Mouse (Mus musculus) layer of hippocampus, adult 8-10 months (tissue): ENCODE measurements around the gene Kif26b. TPM values are rescaled to one million over a fixed set of nuclear protein-coding genes. Genes with fewer than 3 reads are reported as not detected.

Source experiments
- DNase-seq, 2 experiments: peaks; one replicate each; pipeline ENCODE4 v3.0.0; 2022; ENCODE audit warnings: low spot score in 2 of 2
- total RNA-seq, 4 experiments: library from RNA; stranded (reverse); gene quantifications; 2 replicates each; pipeline ENCODE4 v1.2.4; 2022

The Kif26b gene
- total RNA-seq, 4 experiments from 2014 or later = 14.4 to 21.3 (median 17.9) TPM

- no peak for DNase-seq
Observed at GRCm38 (mm10) chr1:178978617-178979245, 449.8 kb downstream of the Kif26b start.

GRCm38 (mm10) chr1:178980185-178980584 is 451.3 kb downstream of the Kif26b start:
- no peak for DNase-seq

- no peak for DNase-seq
Observed at GRCm38 (mm10) chr1:178981641-178982040, 452.7 kb downstream of the Kif26b start.

GRCm38 (mm10) chr1:178988176-178988575 is 459.3 kb downstream of the Kif26b start:
- DNase-seq = no peak

Other genes with a start within 250 kb of the Kif26b start
- 10 to 100 TPM; 28.6 to 37.8 (median 30.5) TPM for gene Cox20, start 210.0 kb upstream of the Kif26b start, total RNA-seq
- gene Hnrnpu, start 191.3 kb upstream of the Kif26b start, total RNA-seq = 100 to 1,000 TPM; 391 to 465 (median 433) TPM
- 10 to 100 TPM; 11.3 to 12.4 (median 11.5) TPM for gene Efcab2, start 123.0 kb upstream of the Kif26b start, total RNA-seq